Mouse (Mus musculus): ENCODE data around the gene Adat1. TPM values are rescaled to one million over a fixed set of nuclear protein-coding genes. Genes with fewer than 3 reads are reported as not detected.
"Not testable (repeated sequence)": the region's sequence is repeated elsewhere in the genome, so short reads cannot be mapped to it uniquely, and the experiment has no call there.

The Adat1 gene
- polyA plus RNA-seq, 1 experiment from 2014 or later: 9.8 TPM

DNA sequence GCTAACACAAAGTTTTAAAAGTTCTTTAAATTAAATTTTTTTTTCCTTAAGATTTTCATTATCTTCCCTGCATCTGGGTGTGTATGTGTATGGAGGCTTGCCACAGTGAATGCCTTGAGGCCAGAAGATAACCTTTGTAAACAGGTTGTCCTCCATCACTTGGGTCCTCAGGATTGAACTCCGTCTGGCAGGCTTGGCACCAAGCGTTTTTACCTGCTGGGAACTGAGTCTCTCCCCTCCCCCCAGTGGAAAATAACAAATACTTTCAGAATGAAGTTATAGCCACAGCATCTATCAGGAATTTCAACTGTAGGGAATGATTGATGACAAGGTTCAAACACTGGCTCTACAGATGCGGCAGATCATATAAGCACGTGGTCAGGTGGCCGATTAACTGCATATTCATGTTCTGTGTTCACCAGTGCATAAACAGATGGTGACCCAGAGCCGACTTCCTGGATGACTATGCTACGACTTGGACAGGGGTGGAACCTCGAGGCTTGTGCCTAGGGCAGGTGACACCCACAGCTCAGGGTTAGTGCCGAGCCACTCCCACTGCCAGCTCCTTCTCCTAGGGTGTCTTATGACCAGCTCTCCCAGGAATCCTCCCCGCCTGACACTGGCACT lies 52.5 kb downstream of the Adat1 start:
- WGBS: 3% methylated on average over 10 of the region's 10 CpGs
- H3K27me3 ChIP-seq (ENCODE audit: insufficient read depth, low read length): no peaks in the 10 kb centered on the region
- peak overlapping the region; percentile 69 for H3K27ac ChIP-seq (ENCODE audit: low read depth)
- no peaks in the 10 kb centered on the region for H3K9me3 ChIP-seq (ENCODE audit: low read depth, low read length)
- peak; percentile 61 for ATAC-seq (ENCODE audit: insufficient read depth)
- H3K4me2 ChIP-seq: peak overlapping the region; percentile 87
- peak overlapping the region; percentile 93 for H3K4me3 ChIP-seq (ENCODE audit: low read depth, low read length)
- H3K36me3 ChIP-seq (ENCODE audit: insufficient read depth): peaks cover 13% of the 10 kb centered on the region
- peak; percentile 33 for DNase-seq
- TF ChIP-seq CTCF (IDR thresholded peaks at IDR 0.05; ENCODE audit: low read depth): no peak
- peak overlapping the region; percentile 46 for H3K9ac ChIP-seq
- H3K4me1 ChIP-seq (ENCODE audit: insufficient read depth): peaks cover 5% of the 10 kb centered on the region; the same call in 1 of the 2 replicates

DNA sequence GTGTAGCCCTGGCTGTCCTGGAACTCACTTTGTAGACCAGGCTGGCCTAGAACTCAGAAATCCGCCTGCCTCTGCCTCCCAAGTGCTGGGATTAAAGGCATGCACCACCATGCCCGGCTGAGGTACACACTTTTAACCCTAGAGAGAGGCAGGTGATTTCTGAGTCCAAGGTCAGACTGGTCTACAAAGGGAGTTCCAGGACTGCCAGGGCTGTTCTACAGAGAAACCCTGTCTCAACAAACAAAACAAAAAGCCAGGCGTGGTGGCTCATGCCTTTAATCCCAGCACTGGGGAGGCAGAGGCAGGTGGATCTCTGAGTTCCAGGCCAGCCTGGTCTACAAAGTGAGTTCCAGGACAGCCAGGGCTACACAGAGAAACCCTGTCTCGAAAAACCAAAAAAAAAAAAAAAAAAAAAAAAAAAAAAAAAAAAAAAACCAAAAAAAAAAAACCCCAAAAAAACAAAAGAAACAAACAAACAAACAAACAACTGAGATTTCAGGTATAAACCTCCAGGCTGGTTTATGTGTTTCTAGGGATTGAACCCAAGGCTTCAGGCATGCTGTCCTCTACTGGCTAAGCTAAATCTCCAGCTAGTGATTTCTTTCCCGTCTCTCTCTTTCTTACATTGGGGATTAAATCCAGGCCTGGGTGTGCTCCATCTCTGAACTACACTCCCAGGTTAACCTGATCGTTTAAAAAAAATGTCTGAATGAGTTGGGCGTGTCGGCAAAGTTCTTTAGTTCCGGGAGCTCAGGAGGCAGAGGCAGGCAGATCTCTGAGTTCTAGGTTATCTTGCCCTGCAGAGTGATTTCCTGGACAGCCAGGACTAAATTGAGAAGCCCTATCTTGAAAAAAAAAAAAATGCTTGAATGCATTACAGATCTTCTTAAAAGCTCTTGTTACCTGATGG lies 53.8 kb downstream of the Adat1 start:
- 84% methylated on average over 8 of the region's 9 CpGs for WGBS
- not testable (repeated sequence) for H3K4me2 ChIP-seq; H3K27me3 ChIP-seq (ENCODE audit: insufficient read depth, low read length); H3K27ac ChIP-seq (ENCODE audit: low read depth); DNase-seq; H3K9ac ChIP-seq; H3K4me1 ChIP-seq (ENCODE audit: insufficient read depth); H3K9me3 ChIP-seq (ENCODE audit: low read depth, low read length); H3K36me3 ChIP-seq (ENCODE audit: insufficient read depth); H3K4me3 ChIP-seq (ENCODE audit: low read depth, low read length); ATAC-seq (ENCODE audit: insufficient read depth)

DNA sequence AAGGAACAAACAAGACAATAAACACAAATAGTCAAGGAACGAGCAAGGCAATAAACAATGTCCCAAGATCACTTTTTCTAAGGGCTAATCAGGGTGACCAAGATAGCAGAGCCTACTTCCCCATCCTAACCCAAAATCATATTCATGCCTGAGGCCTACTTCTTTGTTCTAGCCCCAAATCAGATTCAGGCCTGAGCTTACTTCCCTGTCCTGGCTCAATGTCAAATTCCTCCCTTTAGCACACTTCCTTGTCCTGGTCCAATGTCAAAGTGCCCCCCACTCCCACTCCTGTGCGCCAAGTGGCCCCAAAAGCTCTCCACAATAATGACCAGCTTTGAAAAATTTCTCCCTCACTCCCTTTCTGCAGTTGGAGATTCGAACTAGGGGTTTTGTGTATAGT lies 54.9 kb downstream of the Adat1 start:
- TF ChIP-seq CTCF (IDR thresholded peaks at IDR 0.05; ENCODE audit: low read depth): no peak
- Histone ChIP-seq H3K4me3 (ENCODE audit: low read depth, low read length) (no peak overlapping the region), H3K36me3 (ENCODE audit: insufficient read depth) (no peaks in the 10 kb centered on the region), H3K4me1 (ENCODE audit: insufficient read depth) (peaks cover 13% of the 10 kb centered on the region; the same call in 1 of the 2 replicates), H3K9me3 (ENCODE audit: low read depth, low read length) (no peaks in the 10 kb centered on the region), H3K4me2 (no peak overlapping the region), H3K9ac (no peak overlapping the region), H3K27ac (ENCODE audit: low read depth) (no peak overlapping the region), H3K27me3 (ENCODE audit: insufficient read depth, low read length) (no peaks in the 10 kb centered on the region)
- 76% methylated on average over 3 of the region's 3 CpGs for WGBS
- DNase-seq (no peak), ATAC-seq (ENCODE audit: insufficient read depth) (no peak)

DNA sequence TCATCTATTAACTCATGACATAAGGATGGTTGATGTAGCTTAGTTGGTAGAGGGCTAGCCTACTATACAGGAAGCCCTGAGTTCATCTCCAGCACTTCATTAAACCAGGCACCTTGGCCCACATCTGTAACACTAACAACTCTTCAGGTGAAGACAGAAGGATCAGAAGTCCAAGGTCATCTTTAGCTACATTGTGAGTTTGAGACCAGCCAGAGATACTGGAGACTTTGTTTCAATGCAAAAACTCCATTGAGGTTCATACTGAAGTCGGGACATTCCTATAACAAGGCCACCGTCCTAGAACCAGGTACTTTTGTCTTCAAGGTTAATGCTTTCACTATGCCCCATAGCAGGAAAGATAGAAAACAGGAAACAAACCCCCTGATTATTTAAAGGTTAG lies 57.9 kb downstream of the Adat1 start:
- Histone ChIP-seq H3K36me3 (ENCODE audit: insufficient read depth) (no peaks in the 10 kb centered on the region), H3K27ac (ENCODE audit: low read depth) (no peak overlapping the region), H3K27me3 (ENCODE audit: insufficient read depth, low read length) (no peaks in the 10 kb centered on the region), H3K9ac (no peak overlapping the region), H3K9me3 (ENCODE audit: low read depth, low read length) (no peaks in the 10 kb centered on the region), H3K4me2 (peak overlapping the region; percentile 99), H3K4me1 (ENCODE audit: insufficient read depth) (0 out of 2 replicates have a peak, but pooled peaks cover 9% of the 10 kb centered on the region), H3K4me3 (ENCODE audit: low read depth, low read length) (no peak overlapping the region)
- no peak for TF ChIP-seq CTCF (IDR thresholded peaks at IDR 0.05; ENCODE audit: low read depth)
- ATAC-seq (ENCODE audit: insufficient read depth) (no peak), DNase-seq (no peak)
- 91% methylated on average over 2 of the region's 2 CpGs for WGBS

DNA sequence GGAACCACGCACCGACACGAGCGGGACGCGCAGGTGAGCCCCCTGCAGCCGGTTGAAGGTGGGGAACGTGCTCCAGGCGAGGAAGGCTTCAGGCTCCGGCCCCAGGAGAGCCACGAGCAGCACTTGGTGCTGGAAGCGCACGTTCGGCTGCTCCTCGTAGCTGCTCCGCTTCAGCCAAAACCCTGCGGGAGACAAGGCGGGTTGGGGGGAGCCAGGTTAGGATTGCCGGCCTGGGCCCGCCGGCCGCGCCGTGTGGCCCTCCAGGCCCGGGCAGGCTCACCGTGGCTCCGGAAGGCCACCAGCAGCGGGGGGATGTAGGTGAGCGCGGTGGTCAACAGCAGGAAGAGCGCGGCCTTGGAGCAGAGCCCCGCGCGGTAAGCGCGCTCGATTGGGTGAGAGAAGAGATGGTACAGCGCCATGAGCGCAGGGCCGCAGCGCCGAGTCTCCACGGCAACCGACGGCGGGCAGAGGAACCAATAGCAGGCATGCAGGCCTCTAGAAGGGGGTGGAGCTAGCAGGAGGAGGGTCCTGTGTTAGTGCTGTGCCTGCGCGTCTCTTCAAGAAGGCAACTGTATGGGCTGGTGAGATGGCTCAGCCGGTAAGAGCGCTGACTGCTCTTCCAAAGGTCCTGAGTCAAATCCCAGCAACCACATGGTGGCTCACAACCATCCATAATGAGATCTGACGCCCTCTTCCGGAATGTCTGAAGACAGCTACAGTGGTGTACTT lies 58.6 kb downstream of the Adat1 start, which contains the start of gene Tmem231:
Tmem231 (minus strand) TSS at position 534 of the 729 bp plus-strand sequence.
- ATAC-seq (ENCODE audit: insufficient read depth): peak; percentile 99
- under 1% methylated on average over 53 of the region's 53 CpGs for WGBS
- no peaks in the 10 kb centered on the region for H3K36me3 ChIP-seq (ENCODE audit: insufficient read depth)
- peak; percentile 95 for DNase-seq
- peak within 1 kb of the TSS; percentile 67 for H3K9ac ChIP-seq
- peak within 1 kb of the TSS; percentile 99 for H3K4me2 ChIP-seq
- H3K4me3 ChIP-seq (ENCODE audit: low read depth, low read length): peak within 1 kb of the TSS; percentile 74
- H3K9me3 ChIP-seq (ENCODE audit: low read depth, low read length): no peaks in the 10 kb centered on the region
- H3K27me3 ChIP-seq (ENCODE audit: insufficient read depth, low read length): no peaks in the 10 kb centered on the region
- TF ChIP-seq CTCF (IDR thresholded peaks at IDR 0.05; ENCODE audit: low read depth): no peak
- peak within 1 kb of the TSS; percentile 83 for H3K27ac ChIP-seq (ENCODE audit: low read depth)
- H3K4me1 ChIP-seq (ENCODE audit: insufficient read depth): 0 out of 2 replicates have a peak, but pooled peaks cover 9% of the 10 kb centered on the region

DNA sequence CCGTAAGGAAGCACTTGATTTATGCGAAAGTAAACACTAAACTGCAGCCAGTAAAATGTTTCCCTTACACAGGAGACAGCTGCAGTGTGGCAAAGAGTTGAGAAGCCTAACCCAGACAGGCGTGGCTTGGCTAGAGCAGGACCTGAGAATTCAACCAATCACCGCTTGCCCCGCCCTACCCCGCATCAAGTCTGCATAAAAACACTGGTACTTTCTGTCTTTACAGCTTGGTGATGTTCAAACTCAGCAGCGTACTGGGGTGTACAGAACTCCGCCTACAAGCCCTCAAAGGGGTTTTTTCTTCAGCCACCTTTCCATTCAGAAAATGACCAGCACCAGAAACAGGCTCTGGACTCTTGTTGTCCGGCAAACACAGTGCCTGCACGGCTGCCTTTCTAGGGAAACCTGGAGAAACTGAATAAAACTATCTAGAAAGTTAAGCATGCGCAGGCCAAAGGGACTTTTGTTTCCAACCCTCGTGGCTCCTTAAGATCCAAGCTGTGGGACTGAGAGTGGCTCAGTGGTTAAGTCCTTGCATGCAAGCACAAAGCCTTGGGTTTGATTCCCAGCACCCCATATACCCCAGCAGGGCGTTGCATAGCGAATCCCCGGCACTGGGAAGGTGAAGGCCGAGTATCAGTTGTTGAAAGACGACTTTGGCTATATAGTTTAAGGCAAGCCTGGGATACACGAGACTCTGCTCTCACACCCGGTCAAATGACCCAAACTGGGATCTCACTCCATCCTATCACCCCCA lies 59.3 kb downstream of the Adat1 start:
- WGBS: 19% methylated on average over 19 of the region's 19 CpGs
- H3K9ac ChIP-seq: peak overlapping the region; percentile 67
- no peaks in the 10 kb centered on the region for H3K9me3 ChIP-seq (ENCODE audit: low read depth, low read length)
- DNase-seq (peak; percentile 86), ATAC-seq (ENCODE audit: insufficient read depth) (peak; percentile 76)
- TF ChIP-seq CTCF (IDR thresholded peaks at IDR 0.05; ENCODE audit: low read depth): no peak
- peak overlapping the region; percentile 74 for H3K4me3 ChIP-seq (ENCODE audit: low read depth, low read length)
- H3K27me3 ChIP-seq (ENCODE audit: insufficient read depth, low read length): no peaks in the 10 kb centered on the region
- H3K27ac ChIP-seq (ENCODE audit: low read depth): peak overlapping the region; percentile 83
- H3K4me1 ChIP-seq (ENCODE audit: insufficient read depth): 0 out of 2 replicates have a peak, but pooled peaks cover 9% of the 10 kb centered on the region
- no peaks in the 10 kb centered on the region for H3K36me3 ChIP-seq (ENCODE audit: insufficient read depth)
- peak overlapping the region; percentile 99 for H3K4me2 ChIP-seq

Measured in lung, embryonic 14.5 days (tissue).